29 mouse cellular contexts compared by ENCODE assay signal in the genomic region with DNA sequence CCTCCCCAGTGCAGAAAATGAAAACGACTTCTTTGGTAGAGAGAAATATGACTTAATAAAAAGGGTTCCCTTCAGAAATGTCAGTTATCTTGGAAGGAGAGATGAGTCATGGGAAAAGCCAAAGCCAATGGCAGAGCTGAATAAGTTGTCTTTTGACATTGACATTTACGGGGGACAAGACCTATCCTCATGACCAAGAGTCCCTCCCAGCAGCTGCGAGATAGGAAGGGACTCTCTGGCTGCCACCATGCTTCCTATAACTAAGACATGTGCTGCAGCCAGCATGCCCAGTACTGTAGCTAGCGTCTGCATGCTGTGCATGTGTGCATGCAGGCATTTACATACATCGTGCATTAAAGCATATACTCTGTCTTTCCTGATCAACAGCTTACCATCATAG. TPM values are rescaled to one million over a fixed set of nuclear protein-coding genes. Genes with fewer than 3 reads are reported as not detected.
DNase-seq lines count a peak whose midpoint lies in the region; ATAC-seq and TF ChIP-seq lines count a peak whose summit lies in the region.
"Had no signal": no experiment of that assay in that cellular context is flagged by ENCODE, and none has a peak within 500 bp of the region (broad histone marks: within the 10 kb centered on the region; RNA-seq: fewer than 3 reads in every experiment).

No protein-coding gene starts in this region.

- no peak for TF ChIP-seq EP300 in heart, adult 2 months (IDR thresholded peaks at IDR 0.05; ENCODE audit: insufficient read depth, low read depth, low read length)

- H3K36me3 ChIP-seq in heart, adult 2 months (ENCODE audit: control insufficient read depth, insufficient read depth, low read length) = peaks cover 46% of the 10 kb centered on the region
- H3K36me3 ChIP-seq in kidney, embryonic 15.5 days = peaks cover 17% of the 10 kb centered on the region
- H3K36me3 ChIP-seq: forebrain, embryonic 12.5 days; liver, embryonic 13.5 days; midbrain, embryonic 10.5 days; midbrain, embryonic 15.5 days; stomach, embryonic 15.5 days had no signal

- intact Hi-C loops in heart, adult 2 months (cut with DNase I) = loop anchor here (2.0 kb wide), 3 partner anchors 25 to 53 kb away; a partner anchor contains a TSS
- intact Hi-C loops in heart, postnatal 36 days (cut with DNase I) = loop anchor here (2.0 kb wide), 1 partner anchor 27 kb away; no protein-coding TSS in a partner anchor

- H3K4me3 ChIP-seq in heart, adult 2 months = no peak overlapping the region
- H3K4me3 ChIP-seq in kidney, embryonic 15.5 days (replicated peaks) = no peak overlapping the region
- H3K4me3 ChIP-seq: erythroblast, embryonic 14.5 days; forebrain, embryonic 12.5 days; heart, embryonic 13.5 days; liver, embryonic 13.5 days; midbrain, embryonic 10.5 days; midbrain, embryonic 15.5 days; stomach, embryonic 15.5 days had no signal

- H3K4me2 ChIP-seq in kidney, embryonic 15.5 days = no peak overlapping the region
- H3K4me2 ChIP-seq: forebrain, embryonic 12.5 days; heart, embryonic 13.5 days; liver, embryonic 13.5 days; midbrain, embryonic 15.5 days; stomach, embryonic 15.5 days had no signal

- no peak for TF ChIP-seq POLR2A in heart, adult 2 months (IDR thresholded peaks at IDR 0.05; ENCODE audit: insufficient read depth, low read depth, low read length)

- no peaks in the 10 kb centered on the region for H3K79me2 ChIP-seq in heart, adult 2 months (replicated peaks; ENCODE audit: control insufficient read depth, insufficient read depth, low read length)

- no peak for ATAC-seq in kidney, embryonic 15.5 days (replicated peaks; ENCODE audit: low FRiP score)
- ATAC-seq: activated CD4-positive, CD25-positive, alpha-beta regulatory T cell, adult 4 months; hindbrain, embryonic 16.5 days; midbrain, embryonic 15.5 days had no signal

- 40% methylated on average over 5 of the region's 5 CpGs for WGBS in heart, adult 2 months
- whole genome bisulfite sequencing in kidney, embryonic 15.5 days = 75% methylated on average over 5 of the region's 5 CpGs

- peak; percentile 71 to 83 for DNase-seq in adrenal gland, adult (ENCODE audit: inconsistent age in 2 of 2, low spot score in 1 of 2)
- no peak for DNase-seq in adrenal gland, postnatal 25 days
- DNase-seq in heart, adult 2 months = no peak
- DNase-seq in heart, postnatal 36 days = no peak
- DNase-seq in kidney, adult 9 months = no peak
- DNase-seq in adrenal gland, postnatal 36 days = peak; percentile 48 to 53
- DNase-seq in urinary bladder, adult 2 months (ENCODE audit: low spot score) = no peak
- DNase-seq: cerebellum, adult 18-20 months; cerebellum, postnatal 14 days; gastrocnemius, postnatal 25 days; kidney, adult 18-20 months; kidney, postnatal 4 days; liver, embryonic 13.5 days; lung, adult 18-20 months; lung, postnatal 14 days; right cerebral cortex, postnatal 25 days; thymus, adult 18-20 months; thymus, postnatal 25 days had no signal

- H3K9ac ChIP-seq in heart, adult 2 months (ENCODE audit: low read depth, low read length) = no peak overlapping the region
- no peak overlapping the region for H3K9ac ChIP-seq in kidney, embryonic 15.5 days
- H3K9ac ChIP-seq: forebrain, embryonic 12.5 days; heart, embryonic 13.5 days; liver, embryonic 13.5 days; midbrain, embryonic 15.5 days; stomach, embryonic 15.5 days had no signal

- H3K27ac ChIP-seq in heart, adult 2 months = peak overlapping the region; percentile 86
- 0 out of 2 replicates have a peak overlapping the region, but pooled peaks have one; percentile 11 for H3K27ac ChIP-seq in kidney, embryonic 15.5 days
- H3K27ac ChIP-seq: forebrain, embryonic 12.5 days; kidney, postnatal 0 days; liver, embryonic 13.5 days; midbrain, embryonic 10.5 days; midbrain, embryonic 15.5 days; stomach, embryonic 15.5 days had no signal

- H3K9me3 ChIP-seq in kidney, embryonic 15.5 days (replicated peaks) = no peaks in the 10 kb centered on the region
- H3K9me3 ChIP-seq: forebrain, embryonic 12.5 days; heart, embryonic 13.5 days; liver, embryonic 13.5 days; midbrain, embryonic 10.5 days; midbrain, embryonic 15.5 days; stomach, embryonic 15.5 days had no signal

- peaks cover 49% of the 10 kb centered on the region for H3K4me1 ChIP-seq in heart, adult 2 months (ENCODE audit: control insufficient read depth, insufficient read depth, low read length)
- H3K4me1 ChIP-seq in kidney, embryonic 15.5 days = peaks cover 72% of the 10 kb centered on the region

- H3K27me3 ChIP-seq in heart, adult 2 months (ENCODE audit: control insufficient read depth, insufficient read depth, low read length) = no peaks in the 10 kb centered on the region
- no peaks in the 10 kb centered on the region for H3K27me3 ChIP-seq in kidney, embryonic 15.5 days
- H3K27me3 ChIP-seq: forebrain, embryonic 12.5 days; heart, embryonic 13.5 days; liver, embryonic 13.5 days; midbrain, embryonic 15.5 days; stomach, embryonic 15.5 days had no signal

- TF ChIP-seq CTCF in heart, adult 2 months (IDR thresholded peaks at IDR 0.05) = no peak

RNA-seq across cellular contexts. Expression of a gene that starts 53.6 kb away (rescaled TPM):
- 385 and 411 TPM in 2 replicates for total RNA-seq in adrenal gland, postnatal 25 days (2021)
- total RNA-seq in heart, adult 2 months (2021) = 100 to 1,000 TPM; 221 to 311 TPM
- polyA plus RNA-seq in heart, adult 2 months (2012; rRNA removed) = 258 and 384 TPM in 2 replicates
- 100 to 1,000 TPM; 371 to 526 TPM for total RNA-seq in heart, postnatal 36 days (2021)
- polyA plus RNA-seq in kidney, embryonic 15.5 days (2015; fragmentation: Nextera tagmentation; extraction: Ambion mirVana) = 297 and 335 TPM in 2 replicates
- 100 to 1,000 TPM; 359 to 687 TPM for total RNA-seq in adrenal gland, postnatal 36 days (2021)
- 261 and 385 TPM in 2 replicates for polyA plus RNA-seq in urinary bladder, adult 2 months (2012; rRNA removed)
- total RNA-seq: neutrophil, adult 5-6 weeks had no signal
- polyA plus RNA-seq: activated CD4-positive, CD25-positive, alpha-beta regulatory T cell, adult 4 months had no signal

RNA-seq across cellular contexts. Expression of a gene that starts 53.6 kb away (rescaled TPM):
- 214 and 239 TPM in 2 replicates for total RNA-seq in adrenal gland, postnatal 25 days (2021)
- total RNA-seq in heart, adult 2 months (2021) = 100 to 1,000 TPM; 139 to 172 TPM
- polyA plus RNA-seq in heart, adult 2 months (2012; rRNA removed) = 104 and 139 TPM in 2 replicates
- total RNA-seq in heart, postnatal 36 days (2021) = 100 to 1,000 TPM; 228 to 282 TPM
- polyA plus RNA-seq in kidney, embryonic 15.5 days (2015; fragmentation: Nextera tagmentation; extraction: Ambion mirVana) = 108 and 116 TPM in 2 replicates
- 100 to 1,000 TPM; 182 to 302 TPM for total RNA-seq in adrenal gland, postnatal 36 days (2021)
- polyA plus RNA-seq in urinary bladder, adult 2 months (2012; rRNA removed) = 109 and 190 TPM in 2 replicates
- total RNA-seq: neutrophil, adult 5-6 weeks had no signal
- polyA plus RNA-seq: activated CD4-positive, CD25-positive, alpha-beta regulatory T cell, adult 4 months had no signal

Comparison
In these comparisons a context has a peak if more than half of its experiments do, and no peak if none do; other contexts are left out.
1. DNase-seq: peak in adrenal gland, adult (2 of 2) and adrenal gland, postnatal 36 days (2 of 2); none in adrenal gland, postnatal 25 days (single experiment), heart, adult 2 months (0 of 2), heart, postnatal 36 days (0 of 2), kidney, adult 9 months (single experiment) and urinary bladder, adult 2 months (single experiment).